Mouse (Mus musculus) 416B (cell line): Measurements from ENCODE around the gene Gpr37l1.

Source experiments
- DNase-seq: peaks from one replicate; pipeline ENCODE4 v3.0.0; 2011; ENCODE audit warnings: low read depth

The Gpr37l1 gene

DNA sequence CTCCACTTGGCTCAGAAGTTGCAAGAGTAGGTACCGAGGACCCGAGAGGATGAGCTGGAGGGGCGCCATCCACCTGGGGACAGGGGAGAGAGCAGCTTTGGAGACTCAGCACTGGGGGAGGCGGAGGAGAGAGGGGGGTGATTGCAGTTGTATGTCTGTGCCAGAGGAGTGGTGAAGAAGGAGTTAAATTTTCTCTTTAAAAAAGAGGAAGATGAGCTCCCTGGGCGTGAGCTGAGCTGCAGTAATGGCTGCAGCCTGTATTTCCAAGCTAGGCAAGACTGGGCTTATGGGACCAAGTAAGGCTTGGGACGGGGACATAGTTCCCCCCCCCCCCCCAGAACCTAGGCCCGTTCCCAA is 19.8 kb downstream of the Gpr37l1 start:
- peak; percentile 86 for DNase-seq

DNA sequence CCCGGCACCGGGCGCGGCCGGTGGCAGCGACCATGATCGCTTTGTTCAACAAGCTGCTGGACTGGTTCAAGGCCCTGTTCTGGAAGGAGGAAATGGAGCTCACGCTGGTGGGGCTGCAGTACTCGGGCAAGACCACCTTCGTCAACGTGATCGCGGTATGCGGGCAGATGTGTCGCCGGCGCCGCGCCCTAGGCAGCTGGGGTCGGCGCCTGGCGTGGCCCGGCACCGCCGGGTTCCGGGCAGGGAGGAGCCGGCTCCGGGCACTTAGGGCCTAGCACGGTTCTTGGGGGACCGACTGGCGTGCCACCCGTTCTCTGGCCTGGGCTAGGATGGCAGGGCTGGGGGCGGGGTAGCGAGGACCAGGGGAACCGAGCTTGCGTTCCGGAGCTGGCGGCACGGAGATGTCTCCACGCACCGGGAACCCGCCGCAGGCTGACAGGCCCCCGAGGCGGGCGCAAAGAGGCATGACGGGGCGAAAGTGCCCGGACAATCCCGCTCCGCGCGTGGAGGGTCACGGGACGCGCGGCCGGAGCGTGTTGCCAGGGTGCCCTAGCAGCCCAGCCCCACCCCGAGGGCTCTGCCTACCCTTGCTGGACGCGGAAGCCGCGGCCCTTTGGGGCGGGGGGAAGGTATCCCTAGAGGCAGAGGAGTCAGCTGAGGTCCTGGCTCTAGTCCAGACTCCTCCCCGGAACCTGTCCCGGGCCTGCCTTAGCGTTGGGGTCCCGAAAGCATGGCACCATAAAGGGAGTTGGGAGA is 20.4 kb downstream of the Gpr37l1 start:
- peak; percentile 94 for DNase-seq

DNA sequence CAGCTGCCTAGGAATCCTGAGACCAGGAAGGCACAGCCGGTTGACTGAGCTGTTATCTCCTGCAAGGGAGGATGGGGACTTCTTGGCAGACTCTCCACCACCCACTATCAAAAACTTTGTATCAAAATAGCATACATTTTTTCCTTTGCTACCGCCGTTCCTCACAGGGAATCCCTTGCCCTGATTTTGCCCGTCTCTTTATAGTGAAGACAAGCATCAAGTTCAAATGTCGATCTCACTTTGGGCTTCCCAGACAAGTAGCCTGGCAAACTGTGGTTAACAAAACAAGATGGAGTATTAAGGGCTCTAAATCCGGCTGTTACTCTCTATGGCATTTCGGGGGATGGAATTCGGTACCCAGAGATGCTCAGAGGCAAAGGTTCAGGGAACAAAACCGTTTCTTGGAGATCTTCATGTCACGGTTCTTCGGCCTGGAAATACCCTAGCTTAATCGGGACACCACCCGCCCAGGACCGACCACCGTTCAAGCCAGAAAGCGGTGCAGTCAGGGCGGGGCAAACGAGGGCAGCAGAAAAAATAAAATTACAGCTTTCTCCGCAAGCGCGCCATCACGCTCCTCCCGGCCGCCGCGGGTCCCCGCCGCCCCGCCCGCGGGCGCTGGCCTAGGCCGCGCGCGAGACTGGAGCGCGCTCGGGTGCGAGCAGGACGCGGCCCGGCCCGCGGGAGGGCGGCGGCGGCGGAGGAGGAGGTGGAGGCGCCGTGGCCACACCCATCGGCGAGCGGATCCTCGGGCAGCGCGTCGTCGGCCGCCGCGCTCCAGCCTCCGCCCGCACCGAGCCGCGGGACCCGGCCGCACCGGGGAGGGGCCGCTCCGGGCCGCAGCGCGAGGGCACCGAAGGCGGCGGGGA is 21.2 kb downstream of the Gpr37l1 start, which contains the start of gene Arl8a:
TSS of gene Arl8a (plus strand) at position 748 of the 869 bp plus-strand sequence.
- DNase-seq = peak; percentile 51

DNA sequence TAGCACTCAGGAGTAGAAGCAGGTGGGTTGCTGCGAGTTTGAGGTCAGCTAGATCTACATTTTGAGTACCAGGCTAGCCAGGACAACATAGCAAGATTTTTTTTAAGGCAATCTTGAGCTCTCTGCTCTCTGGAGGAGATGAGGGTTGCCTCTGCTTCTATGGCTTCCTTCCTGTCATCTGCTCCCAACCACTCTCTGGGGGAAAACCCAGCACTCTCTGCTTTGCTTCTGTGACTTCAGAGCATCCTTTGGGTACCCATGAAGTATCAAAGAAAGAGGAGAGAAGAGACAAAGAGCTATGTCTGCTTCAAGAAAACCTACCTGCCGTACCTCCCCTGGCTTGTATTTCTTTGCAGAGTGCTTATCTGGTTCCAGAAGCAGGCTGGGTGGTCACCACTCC is 23.5 kb downstream of the Gpr37l1 start:
- DNase-seq = no peak

DNA sequence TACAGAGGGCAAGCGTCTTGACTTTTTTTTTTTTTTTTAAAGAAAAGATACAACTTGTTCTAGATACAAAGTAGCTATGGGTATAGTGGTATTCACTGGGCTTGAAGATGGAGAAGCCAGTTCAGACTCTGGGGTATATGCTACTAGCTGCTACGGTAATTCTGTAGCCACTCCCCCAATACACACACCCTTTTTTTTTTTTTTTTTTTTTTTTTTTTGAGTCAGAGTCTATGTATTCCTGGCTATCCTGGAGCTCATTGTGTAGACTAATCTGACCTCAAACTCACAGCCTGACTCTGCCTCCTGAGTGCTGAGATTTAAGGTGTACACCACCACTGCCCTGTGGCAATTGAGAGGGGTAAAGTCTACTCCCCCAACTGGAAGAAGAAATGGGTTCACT is 25.0 kb downstream of the Gpr37l1 start:
- DNase-seq = no peak

DNA sequence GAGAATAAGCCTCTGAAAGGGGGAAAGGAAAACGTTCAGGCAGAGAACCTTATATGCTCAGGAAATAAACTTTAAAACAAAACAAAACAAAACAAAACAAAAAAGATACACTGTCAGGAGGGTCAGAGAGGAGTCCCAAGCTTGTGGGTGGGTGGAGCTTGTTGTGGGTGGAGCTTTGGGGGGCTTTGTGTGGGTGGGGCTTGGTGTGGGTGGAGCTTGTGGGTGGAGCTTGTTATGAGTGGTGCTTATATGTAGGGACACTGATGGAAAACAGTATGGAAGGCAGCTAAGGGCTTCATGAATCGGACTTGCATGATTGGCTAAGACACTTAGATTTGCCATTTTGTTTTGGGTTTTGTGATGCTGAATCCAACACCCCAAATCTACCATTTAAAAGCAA is 27.6 kb downstream of the Gpr37l1 start:
- peak; percentile 68 for DNase-seq

DNA sequence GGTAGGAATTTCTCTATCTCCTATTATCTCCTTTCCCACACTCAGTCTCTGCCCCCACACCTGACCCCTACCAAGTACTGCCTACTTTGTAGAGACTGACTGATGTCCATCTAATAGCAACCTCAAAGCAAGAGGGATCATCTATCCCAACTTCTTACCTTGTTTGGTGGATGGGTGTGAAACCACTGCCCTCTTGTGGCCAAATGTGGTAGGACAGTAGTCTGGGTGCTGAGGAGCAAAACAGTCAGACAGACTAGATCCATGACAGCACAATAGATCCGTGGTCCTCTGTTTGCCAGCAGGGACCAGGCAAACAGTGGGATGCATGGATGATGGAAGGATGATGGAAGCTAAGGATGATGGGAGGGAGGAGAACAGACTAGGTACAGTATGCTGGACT is 31.0 kb downstream of the Gpr37l1 start:
- peak; percentile 88 for DNase-seq

DNA sequence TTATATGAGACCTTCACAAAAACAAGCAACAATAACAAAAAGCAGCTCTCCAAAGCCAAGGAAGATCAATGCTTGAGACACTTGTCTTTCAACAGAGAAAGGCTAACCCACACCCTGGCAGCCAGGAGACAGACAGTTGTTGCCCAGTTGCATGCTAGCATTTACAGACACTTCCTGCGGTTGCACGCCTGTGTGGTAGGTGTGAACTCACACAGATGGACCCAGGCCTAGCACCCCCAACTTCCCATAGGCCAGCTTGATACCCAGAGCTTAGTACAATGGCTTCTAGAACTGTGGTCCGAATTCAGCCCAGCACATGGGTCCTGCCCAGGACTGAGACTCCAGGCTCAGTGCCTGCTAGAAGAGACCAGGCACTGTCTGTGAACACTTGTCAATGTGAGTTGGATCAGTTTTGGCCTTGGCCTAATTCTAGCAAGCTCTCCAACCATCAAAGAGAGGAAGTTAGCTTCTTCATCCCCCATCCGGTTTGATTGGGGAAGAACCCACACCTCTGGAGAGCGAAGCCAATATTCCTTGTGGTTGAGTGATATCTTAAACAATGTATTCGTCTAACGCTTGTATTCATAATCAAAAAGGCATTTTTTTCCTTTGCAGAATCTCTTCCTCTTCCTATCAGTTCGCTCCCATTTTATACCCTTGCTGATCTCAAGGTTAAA is 32.2 kb downstream of the Gpr37l1 start:
- DNase-seq = no peak

DNA sequence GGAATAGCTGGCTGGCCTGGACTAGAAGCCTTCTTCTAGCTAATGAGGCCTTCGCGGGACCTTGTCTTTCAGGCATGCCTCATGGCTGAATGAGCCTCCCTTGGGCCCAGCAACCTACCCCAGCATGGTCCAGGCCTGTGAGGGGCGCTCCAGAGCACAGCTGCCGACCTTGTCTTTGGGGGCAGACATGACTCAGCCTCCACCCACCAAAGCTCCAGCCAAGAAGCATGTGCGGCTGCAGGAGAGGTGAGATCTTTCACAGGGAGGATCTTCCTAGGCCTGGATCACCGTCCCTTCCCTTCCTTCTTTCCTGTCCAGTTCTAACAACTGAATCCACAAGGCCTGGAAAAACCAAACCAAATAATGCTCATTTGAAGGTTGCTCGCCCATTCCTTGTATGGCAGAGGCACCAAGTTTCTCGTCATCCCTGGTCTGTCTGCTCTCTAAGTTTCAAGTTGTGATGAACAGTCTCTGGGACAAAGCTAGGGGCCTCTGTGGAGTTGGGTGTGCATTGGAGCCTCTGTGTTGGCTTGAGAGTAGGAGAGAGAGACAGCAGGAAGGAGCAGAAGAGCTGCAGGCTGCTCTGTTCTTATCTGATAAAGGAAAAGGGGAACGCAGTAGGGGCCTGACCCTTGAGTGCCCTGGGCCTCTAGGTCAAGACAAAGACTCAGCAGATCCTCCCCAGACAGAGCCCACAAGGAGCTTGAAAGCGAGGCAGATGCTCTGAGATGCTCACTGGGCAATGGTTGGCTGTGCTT is 33.6 kb downstream of the Gpr37l1 start:
- peak; percentile 85 for DNase-seq

DNA sequence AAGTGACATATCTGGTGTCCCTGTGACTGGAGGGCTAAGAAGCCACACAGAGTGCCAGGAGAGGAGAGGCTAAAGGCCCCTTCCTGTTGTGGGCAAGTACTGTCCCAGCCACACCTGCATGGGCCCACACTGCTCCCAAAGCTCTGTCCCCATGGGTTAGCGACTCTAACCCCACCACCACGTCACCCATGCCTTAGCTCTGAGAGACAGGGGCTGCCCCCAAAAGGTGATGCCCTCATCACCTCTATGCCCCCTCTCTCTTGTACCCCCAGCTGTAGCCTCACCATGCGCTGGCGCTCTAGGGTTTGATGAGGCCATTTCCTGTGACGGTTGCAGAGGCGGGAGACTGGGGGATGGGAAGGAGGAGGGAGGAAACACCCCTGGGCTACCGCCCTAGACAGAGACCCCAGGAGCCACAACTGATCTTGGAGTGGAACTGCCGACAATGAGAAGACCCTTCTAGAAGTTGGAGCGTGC is 34.5 kb downstream of the Gpr37l1 start:
- peak; percentile 92 for DNase-seq

DNA sequence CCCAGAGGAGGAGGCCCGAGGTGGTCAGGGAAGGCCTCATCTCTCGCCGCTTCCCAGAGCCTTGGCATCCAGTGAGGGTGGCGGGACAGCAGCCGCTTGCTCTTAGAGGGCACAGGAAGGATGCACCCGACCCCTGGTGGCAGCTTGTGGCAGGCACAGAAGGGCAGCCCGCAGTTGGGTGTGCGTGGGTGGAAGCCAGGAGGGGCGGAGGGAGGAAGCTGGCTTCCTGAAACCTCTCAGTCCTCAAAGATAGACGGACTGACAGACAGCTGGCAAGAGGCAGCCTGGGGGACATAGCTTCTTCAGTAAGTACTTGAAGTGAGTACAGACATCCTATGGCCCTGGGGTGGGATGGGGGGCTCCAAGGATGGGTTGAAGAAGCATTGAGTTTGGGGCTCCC is 35.0 kb downstream of the Gpr37l1 start, which contains the start of gene Ptpn7:
TSS of gene Ptpn7 (plus strand) at position 228 of the 400 bp plus-strand sequence.
- DNase-seq = peak; percentile 97

DNA sequence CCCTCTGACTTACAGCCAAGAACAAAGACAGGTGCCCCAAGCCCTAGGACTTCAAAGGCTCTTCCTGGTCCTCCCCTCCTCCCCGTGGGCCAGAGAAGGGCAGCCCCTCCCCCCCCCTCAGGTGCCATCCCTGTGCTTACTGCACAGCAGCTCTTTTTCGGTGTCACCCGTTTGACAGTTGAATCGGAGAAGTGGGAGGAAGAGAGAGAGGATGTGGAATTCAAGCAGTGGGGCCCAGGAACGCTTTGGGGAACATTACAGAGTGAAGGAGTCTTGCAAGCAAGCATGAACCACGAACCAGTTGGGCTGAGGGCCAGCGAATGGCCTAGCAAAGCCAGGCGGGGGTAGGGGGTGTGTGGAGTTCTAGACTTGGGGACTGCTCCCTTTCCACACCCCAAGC is 35.9 kb downstream of the Gpr37l1 start:
- peak; percentile 74 for DNase-seq

DNA sequence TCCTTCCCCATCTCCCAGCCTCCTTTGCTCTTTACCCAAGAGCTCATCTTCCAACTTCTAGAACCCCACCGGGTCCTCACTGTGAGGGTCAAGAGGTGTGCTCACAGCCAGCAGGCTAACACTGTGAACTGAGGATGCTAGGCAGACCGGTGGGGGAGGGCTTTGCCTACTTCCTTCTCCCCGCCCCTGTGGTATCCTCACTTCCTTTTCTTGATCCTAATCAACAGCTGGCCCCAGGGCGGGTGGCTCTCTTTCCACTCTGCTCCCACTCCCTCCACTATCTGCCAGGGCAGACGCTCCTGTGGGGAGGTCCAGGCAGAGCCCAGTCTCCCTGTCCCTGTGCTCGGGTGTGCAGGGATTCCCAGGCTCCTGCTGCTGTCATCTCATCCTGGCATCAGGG is 36.4 kb downstream of the Gpr37l1 start:
- DNase-seq = peak; percentile 94

DNA sequence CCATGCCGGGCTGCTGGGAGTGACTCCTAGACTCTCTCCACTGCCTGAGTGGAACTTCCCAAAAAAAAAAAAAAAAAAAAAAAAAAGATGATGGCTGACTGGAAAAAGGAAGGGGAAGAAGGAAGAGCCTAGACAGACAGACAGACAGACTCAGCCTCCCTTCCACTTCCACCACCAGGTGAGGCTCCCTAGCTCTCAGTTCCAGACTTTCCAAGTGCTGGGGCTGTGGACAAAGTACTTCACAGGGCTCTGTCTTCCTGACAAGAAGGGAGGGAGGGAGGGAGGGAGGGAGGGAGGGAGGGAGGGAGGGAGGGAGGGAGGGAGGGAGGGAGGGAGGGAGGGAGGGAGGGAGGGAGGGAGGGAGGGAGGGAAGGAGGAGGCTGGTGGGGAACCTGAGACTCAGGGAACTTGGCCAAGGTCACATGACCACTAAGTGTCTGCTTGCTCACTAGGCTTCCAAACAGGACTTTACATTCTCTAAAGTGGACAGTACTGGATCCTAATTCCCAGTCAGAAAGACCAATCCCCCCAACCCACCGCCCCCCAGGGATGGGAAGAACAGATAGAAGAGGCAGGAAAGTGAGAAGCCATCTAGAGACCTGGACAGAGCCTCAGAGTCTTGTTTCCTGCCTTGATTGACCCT is 37.0 kb downstream of the Gpr37l1 start:
- DNase-seq = peak; percentile 90

DNA sequence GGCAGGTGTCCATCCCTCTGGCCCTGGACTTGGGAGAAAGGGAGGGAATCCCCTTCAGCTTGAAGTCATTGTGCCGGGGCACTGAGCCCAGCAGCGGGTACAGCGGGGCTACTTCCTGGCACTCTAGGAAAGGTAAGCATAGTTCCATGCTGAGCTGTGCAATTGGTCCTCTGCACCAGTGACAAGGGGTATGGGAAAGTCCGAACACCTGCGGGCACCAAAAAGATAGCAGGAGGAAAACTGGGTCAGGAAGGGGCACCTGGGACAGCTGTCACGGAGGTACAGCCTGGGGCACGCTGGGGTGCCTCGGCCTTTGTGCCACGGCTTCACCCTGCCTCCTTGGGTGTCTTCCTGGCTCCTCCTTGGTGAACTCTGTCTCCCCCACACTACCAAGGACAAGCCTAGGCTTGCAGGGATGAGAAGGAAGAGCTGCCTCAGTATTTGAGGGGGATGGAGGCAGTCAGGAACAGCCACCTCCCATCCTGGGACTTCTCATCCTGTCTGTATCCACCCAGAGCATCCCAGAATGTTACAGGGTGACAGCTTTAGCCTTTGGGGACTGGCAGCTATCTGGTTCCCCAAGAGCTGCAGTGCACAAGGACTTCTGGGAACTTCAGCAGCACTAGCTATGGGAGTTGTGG is 37.8 kb downstream of the Gpr37l1 start:
- no peak for DNase-seq

DNA sequence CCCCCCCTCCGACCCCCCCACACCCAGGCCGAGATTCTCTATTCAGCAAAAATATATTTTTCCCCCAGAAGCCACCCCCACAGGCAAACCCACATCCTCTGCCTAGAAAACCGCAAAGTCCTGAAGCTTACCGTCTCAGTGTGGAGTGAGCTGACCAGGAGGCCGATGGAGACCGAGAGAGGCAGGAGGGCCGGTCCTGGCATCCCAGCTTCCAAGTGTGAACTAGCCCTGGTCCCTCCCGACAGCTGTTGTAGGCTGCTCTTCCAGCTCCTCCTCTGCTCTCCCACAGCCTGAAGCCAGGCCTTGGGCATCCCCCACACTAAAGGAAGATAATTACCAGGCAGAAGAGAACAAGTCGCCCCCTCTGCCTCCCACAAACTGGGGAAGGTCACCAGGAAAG is 38.5 kb downstream of the Gpr37l1 start:
- DNase-seq = peak; percentile 43

DNA sequence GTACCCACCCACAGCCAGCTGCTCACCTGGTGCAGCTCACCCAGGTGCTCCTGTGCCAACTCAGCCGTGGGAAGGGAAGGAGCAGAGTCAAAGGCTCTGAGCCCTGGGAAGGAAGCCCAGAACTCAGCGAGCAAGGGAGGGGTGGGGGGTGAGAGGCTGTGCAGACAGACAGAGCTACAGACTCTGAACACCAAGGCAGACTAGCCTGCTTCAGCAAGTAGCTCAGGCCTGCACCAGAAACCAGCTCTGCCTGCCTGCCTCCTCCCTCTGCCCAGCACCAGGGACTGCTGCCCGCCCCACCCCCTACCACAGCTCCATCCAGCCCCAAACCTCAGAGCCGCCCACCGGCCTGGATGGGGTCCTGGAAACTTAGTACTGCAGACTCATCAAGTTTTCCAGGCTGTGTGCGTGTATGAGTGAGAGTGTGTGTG is 39.5 kb downstream of the Gpr37l1 start:
- DNase-seq = no peak

DNA sequence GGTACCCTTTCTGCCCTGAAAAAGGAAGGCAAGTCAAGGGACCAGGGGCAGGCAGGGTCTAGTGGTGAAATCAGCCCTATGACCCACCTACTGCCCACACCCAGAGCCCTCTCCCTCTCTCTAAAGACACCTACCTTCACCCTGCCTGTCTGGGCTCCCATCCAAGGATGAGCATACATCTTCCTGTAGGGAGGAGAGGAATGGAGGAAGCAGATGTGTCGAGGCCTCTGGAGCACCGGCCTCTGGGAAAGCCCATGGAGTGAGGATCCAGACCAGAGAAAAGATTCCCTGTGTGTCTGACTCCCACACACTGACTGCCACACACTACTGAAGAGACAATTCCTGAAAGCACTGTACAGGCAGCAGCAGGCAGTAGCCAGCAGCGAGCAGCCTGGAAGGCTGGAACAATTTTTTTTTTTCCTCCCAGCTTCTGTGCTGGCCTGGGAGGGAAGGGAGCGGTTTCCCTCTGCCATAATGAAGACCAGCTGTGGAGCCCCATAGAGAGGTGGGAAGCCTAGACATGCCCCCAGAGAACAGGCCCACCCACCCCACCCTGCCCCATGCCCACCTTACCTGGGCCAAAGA is 40.9 kb downstream of the Gpr37l1 start:
- no peak for DNase-seq

DNA sequence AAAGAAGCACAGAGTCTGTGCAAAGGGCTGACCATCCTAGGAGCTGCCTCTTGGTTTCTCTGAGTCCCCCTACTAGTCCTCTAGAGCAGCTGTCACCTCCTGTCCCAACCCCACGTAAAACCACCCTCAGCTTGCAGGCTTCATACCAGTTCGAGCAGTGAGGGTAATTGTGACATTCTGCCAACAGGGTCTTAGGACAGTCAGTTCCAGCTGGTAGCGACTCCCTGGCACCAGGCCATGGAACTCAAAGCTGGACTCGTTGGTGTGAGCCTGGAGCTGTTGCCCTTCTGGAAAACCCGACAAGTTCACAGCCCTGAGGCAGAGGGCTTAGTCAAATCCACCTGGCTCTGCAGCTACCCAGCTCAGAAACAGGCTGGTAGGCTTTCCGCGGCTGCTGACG is 41.5 kb downstream of the Gpr37l1 start:
- no peak for DNase-seq
